Mouse (Mus musculus) layer of hippocampus, postnatal 36 days (tissue): ENCODE measurements around the gene Zfp626. TPM values are rescaled to one million over a fixed set of nuclear protein-coding genes. Genes with fewer than 3 reads are reported as not detected.
A peak's percentile ranks its signal among the peaks of the same experiment; 100 is the strongest.
"Not testable (repeated sequence)": the region's sequence is repeated elsewhere in the genome, so short reads cannot be mapped to it uniquely, and the experiment has no call there.

Experiments used
- DNase-seq, 2 experiments: peaks; one replicate each; pipeline ENCODE4 v3.0.0; 2022
- total RNA-seq, 2 experiments: library from RNA; stranded (reverse); gene quantifications; 2 replicates each; pipeline ENCODE4 v1.2.3; 2021

Gene Zfp626
- 1 to 10 TPM; 8.8 to 10.0 TPM for total RNA-seq

- not testable (repeated sequence) for DNase-seq
Measured at GRCm38 (mm10) chr7:27806896-27807295, at the start of gene Zfp626. Zfp626 (plus strand) TSS chr7:27807196.

DNA sequence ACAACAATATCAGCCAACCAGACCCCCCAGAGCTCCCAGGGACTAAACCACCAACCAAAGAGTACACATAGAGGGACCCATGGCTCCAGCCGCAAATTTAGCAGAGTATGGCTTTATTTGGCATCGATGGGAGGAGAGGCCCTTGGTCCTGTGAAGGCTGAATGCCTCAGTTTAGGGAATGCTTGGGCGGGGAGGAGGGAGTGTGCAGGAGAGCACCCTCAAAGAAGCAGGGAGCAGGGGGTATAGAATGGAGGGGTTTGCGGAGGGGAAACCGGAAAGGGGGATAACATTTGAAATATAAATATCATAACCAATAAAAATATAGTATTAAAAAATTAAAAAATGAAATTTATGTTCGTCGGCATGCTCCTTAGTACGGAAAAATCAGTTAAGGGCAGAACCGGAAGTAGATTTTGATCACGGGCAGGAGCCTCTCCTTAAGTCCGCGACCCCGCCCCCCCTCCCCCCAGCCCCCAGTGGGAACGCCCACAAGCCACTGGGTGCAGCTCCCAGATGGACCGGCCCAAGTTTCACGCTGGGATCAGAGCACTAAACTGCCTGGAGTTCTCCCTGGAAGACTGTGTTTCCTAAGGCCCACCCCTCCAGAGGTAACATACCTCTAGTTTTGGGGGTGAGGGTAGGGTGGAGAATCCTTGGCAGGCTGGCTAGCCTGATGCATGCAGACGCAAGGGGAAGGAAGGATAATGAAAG is 41.7 kb upstream of the Zfp626 start:
- no peak for DNase-seq

DNA sequence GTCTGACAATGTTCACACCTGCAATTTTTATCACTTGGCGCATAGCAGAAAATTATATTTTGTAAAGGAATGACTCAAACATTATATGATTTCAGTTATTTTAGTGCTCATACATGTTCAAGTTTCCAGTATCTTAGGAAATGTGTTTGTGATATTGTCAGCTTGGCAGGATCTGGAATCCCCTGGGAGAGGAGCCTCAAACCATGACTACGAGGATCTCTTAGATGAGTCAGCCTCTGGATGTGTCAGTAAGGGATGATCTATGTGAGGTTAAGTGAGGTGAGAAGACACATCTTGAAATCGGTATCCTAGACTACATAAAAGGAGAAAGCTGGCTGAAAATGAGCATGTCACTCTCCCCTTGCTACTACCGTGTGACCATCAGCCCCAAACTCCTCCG is 17.7 kb upstream of the Zfp626 start:
- DNase-seq = no peak

DNA sequence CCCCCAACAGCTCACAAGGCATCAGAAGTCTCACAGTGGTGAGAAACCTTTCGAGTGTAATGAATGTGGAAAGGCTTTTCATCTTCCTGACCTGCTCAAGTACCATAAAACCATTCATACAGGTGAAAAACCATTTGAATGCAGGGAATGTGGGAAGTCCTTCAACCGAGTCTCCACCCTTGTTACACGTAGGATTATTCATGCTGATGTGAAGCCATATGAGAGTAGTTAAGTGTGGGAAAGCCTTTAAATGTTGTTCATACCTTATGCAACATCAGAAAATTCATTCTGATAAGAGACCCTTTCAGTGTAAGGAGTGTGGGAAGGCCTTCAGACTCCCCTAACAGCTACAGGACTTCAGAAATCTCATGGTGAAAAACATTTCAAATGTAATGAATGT is 13.1 kb upstream of the Zfp626 start:
- not testable (repeated sequence) for DNase-seq

DNA sequence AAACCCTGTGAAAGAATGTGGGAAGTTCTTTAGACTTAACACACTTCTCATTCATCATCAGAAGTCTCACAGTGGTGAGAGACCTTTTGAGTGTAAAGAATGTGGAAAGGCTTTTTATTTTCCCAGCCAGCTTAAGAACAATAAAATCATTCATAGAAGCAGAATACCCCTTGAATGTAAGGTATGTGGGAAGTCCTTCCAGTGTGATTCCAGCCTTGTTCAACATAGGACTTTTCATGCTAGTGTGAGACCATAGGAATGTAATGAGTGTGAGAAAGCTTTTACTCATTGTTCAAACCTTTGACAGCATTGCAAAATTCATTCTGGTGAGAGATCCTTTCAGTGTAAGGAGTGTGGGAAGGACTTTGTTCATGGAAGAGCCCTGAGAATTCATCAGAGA is 12.4 kb upstream of the Zfp626 start:
- DNase-seq = no peak

- DNase-seq = no peak
Measured at GRCm38 (mm10) chr7:27797906-27798811, 8.8 kb upstream of the Zfp626 start.

DNA sequence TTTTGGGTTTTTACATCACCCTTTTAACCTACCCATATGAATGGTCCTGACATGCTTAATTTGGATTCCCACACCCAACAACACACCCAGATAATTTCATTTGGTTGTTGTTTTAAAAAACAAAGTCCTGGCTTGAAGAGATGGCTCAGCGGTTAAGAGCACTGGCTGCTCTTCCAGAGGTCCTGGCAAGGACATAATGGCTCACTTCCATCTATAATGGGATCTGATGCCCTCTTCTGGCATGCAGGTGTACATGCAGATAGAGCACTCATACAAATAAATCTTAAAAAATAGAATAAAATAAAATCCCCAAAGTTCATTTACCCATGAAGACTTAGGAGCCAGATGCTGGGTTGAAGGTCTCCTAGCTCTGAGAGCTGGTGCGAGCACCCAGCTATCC is 5.9 kb upstream of the Zfp626 start:
- DNase-seq = no peak

- DNase-seq = no peak
Measured at GRCm38 (mm10) chr7:27802986-27803385, 4.0 kb upstream of the Zfp626 start.

- DNase-seq = peak; percentile 82 to 86
Measured at GRCm38 (mm10) chr7:27804297-27805030, 2.5 kb upstream of the Zfp626 start.

GRCm38 (mm10) chr7:27807305-27807704 is 309 bp downstream of the Zfp626 start:
- not testable (repeated sequence) for DNase-seq

DNA sequence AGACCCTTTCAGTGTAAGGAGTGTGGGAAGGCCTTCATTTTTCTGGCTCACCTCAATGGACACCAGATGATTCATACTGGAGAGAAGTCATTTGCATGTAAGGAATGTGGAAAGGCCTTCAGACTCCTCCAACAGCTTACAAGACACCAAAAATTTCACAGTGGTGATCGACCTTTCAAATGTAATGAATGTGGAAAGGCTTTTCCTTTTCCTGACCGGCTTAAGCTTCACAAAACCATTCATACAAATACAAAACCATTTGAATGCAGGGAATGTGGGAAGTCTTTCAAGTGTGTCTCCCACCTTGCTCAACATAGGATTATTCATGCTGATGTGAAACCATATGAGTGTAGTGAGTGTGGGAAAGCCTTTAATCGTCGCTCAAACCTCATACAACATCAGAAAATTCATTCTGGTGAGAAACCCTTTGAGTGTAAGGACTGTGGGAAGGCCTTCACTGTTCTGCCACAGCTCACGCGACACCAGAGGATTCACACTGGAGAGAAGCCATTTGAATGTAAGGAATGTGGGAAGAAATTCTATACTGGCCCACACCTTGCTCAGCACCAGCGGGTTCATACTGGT is 11.6 kb downstream of the Zfp626 start:
- DNase-seq = no peak

- no peak for DNase-seq
Measured at GRCm38 (mm10) chr7:27822611-27823010, 15.6 kb downstream of the Zfp626 start.

DNA sequence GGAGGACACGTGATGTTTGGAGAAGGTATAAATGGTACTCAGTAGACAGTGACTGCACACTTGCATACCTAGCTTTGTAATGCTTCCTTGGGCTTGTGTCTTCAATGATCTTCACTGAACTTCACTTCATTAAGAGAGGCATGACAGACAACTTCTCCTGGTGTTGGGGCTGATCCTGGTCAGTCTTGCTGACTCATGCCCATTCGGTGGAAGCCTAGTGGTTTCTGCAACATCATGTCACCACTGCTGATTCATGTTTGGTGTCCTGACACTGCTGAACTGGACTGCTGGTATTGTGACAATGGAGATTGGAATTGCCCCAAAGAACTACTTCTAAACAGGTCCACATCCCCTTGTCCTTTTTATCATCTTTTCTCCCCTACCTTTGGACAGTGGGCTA is 27.1 kb downstream of the Zfp626 start:
- no peak for DNase-seq

GRCm38 (mm10) chr7:27837896-27838295 is 30.9 kb downstream of the Zfp626 start:
- no peak for DNase-seq

GRCm38 (mm10) chr7:27838323-27839249 is 31.6 kb downstream of the Zfp626 start, which contains the start of gene Zfp59:
Zfp59 (plus strand) TSS chr7:27838607.
- DNase-seq = peak; percentile 85 to 87

GRCm38 (mm10) chr7:27839596-27839995 is 32.6 kb downstream of the Zfp626 start:
- no peak for DNase-seq

- DNase-seq = no peak
Measured at GRCm38 (mm10) chr7:27840104-27840503, 33.1 kb downstream of the Zfp626 start.

DNA sequence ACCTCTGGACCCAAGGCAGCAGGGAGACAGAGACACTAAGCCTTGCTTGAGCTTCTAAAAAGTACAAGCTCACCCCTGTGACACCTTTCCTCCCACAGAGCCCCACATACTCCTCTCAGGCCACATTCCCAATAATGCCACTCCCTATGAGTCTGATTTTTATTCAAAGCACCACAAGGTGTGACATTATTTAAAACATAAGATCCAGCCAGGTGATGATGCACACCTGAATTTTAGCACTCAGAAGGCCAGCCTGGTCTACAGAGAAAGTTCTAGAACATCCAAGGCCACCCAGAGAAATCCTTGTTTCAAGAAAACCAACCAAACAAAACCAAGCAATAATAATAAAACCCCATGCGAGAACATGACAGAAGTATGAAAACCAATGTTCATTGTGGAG is 50.2 kb downstream of the Zfp626 start, which contains the start of gene Zfp607a:
Zfp607a (plus strand) TSS at position 301 of the 400 bp plus-strand sequence.
- no peak for DNase-seq

DNA sequence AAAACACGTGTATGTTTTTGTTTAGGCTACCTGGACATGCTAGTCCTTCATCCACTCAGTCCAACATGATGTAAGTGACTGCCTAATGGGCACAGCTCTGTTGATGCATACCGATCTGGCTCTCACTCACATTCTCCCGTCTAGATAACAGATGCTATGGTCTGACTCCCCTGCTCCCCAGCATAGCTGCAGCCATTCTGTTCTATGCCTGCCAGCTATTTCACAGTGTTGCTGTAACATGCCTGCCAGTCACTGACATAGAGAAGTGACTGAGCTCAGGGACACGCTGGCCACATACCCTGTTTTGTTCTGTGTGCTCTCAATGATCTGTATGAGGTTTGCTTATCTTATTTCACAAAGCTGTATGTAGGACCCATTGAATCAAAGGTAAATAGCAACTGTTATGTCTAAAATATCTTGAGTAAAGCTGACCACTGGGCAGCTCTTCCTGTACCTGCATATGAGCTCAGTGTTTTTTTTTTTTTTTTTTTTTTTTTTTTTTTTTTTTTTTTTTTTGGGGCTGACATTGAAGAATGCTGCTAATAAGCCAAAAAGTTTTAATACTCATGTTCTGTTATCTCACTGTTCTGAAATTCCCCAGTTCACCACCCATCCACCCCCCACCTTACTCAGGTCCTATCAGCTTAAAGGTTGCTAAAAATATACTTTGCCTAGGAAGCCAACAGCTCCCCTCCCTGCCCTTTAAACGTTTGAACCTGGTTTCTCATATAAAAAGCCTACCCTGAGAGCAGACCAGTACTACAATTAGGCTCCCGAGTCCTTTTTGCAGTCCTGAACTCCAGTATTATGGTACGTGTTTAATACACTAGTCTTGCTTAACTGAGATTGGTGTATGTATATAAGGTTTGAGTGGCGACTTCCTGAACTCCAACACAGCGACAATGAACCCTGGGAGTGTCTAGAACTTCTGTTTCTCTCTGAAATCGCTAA is 52.6 kb downstream of the Zfp626 start:
- DNase-seq = no peak
